Mouse (Mus musculus) neural tube, embryonic 12.5 days (tissue): ENCODE measurements around the gene Phox2a. TPM values are rescaled to one million over a fixed set of nuclear protein-coding genes. Genes with fewer than 3 reads are reported as not detected.

ENCODE experiments used
- ATAC-seq: fragments of 200-750 bp; cut with Nextera tagmentation; 2 replicates; pipeline ENCODE4 v1.8.0; 2017; ENCODE audit warnings: low read depth, mild to moderate bottlenecking, moderate TSS enrichment, moderate library complexity; ENCODE audit not compliant: low FRiP score
- H3K27ac ChIP-seq: fragments of 300-500 bp; sonication (generic); 2 replicates; pipeline ENCODE4 v1.5.1; 2016
- H3K27me3 ChIP-seq: fragments of 300-500 bp; sonication (generic); replicated peaks from 2 replicates; pipeline ENCODE4 v1.6.1; 2016; ENCODE audit warnings: mild to moderate bottlenecking
- H3K36me3 ChIP-seq: fragments of 300-500 bp; sonication (generic); 2 replicates; pipeline ENCODE4 v1.6.1; 2016; ENCODE audit warnings: mild to moderate bottlenecking
- H3K4me1 ChIP-seq: fragments of 300-500 bp; sonication (generic); 2 replicates; pipeline ENCODE4 v1.6.1; 2016
- H3K4me2 ChIP-seq: fragments of 300-500 bp; sonication (generic); replicated peaks from 2 replicates; pipeline ENCODE4 v1.6.1; 2016; ENCODE audit warnings: mild to moderate bottlenecking
- H3K4me3 ChIP-seq: fragments of 300-500 bp; sonication (generic); 2 replicates; pipeline ENCODE4 v1.5.1; 2016
- H3K9ac ChIP-seq: fragments of 300-500 bp; sonication (generic); 2 replicates; pipeline ENCODE4 v1.6.1; 2016; ENCODE audit warnings: mild to moderate bottlenecking
- H3K9me3 ChIP-seq: fragments of 300-500 bp; sonication (generic); 2 replicates; pipeline ENCODE4 v1.6.1; 2016; ENCODE audit warnings: mild to moderate bottlenecking
- WGBS: fragments of 180-500 bp; shearing (Covaris S2); methylation state at CpG from one replicate; pipeline ENCODE4 v1.1.7; 2016; 5-methylcytosine and 5-hydroxymethylcytosine counted together
- polyA plus RNA-seq: library from polyadenylated mRNA; unstranded; fragments of >200 nt; fragmentation: Nextera tagmentation; extraction: Ambion mirVana; gene quantifications from 2 replicates; pipeline ENCODE4 v1.2.1, GENCODE M21; 2016

Gene Phox2a
- polyA plus RNA-seq, 1 experiment from 2014 or later = 1.9 TPM

DNA sequence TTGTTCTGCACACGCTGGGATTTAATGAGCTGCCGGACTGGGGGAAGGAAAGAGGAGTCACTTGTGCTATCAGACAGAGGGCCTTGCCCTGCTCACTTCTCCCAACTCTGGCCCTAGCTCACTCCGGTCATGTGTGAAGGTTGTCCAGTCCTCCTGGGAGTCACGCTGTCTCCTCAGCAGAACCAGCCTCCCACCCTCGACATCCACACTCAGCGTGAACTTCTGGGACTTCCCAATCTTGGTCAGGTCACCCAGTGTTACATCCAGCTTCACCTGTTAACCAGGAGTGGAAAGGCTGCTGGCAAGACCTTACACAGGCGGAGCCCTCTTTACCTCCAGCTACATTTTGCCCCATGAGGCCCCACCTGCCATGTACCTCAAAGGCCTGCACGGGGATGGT lies 13.3 kb downstream of the Phox2a start:
- Histone ChIP-seq H3K27ac (no peak overlapping the region), H3K36me3 (peaks cover 63% of the 10 kb centered on the region), H3K4me3 (no peak overlapping the region), H3K4me1 (peaks cover 23% of the 10 kb centered on the region), H3K9ac (no peak overlapping the region), H3K4me2 (no peak overlapping the region), H3K9me3 (no peaks in the 10 kb centered on the region), H3K27me3 (no peaks in the 10 kb centered on the region)
- ATAC-seq = no peak
- WGBS = 94% methylated on average over 8 of the region's 8 CpGs

DNA sequence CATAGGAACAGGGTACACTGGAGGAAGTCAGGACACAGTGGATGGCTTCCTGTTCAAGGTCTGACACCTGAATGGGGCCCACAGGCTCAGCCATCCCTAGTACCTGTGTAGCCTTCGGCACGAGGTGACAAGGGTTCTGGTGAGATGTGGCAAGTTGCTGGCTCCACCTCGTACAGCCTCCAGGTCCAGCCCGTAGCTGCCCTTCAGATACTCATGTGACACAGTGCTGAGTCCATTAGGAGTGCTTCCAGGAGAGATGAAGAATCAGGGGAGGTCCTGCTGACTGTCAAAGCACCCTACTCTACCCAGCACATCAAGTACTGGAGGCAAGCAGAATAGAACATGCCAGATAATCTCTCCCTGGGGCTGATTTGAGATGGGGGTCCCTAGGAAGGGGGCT lies 14.3 kb downstream of the Phox2a start:
- Histone ChIP-seq H3K9ac (no peak overlapping the region), H3K36me3 (peaks cover 54% of the 10 kb centered on the region), H3K4me1 (peaks cover 30% of the 10 kb centered on the region), H3K4me3 (no peak overlapping the region), H3K27ac (no peak overlapping the region), H3K27me3 (no peaks in the 10 kb centered on the region), H3K9me3 (no peaks in the 10 kb centered on the region), H3K4me2 (no peak overlapping the region)
- no peak for ATAC-seq
- WGBS = 92% methylated on average over 4 of the region's 4 CpGs

DNA sequence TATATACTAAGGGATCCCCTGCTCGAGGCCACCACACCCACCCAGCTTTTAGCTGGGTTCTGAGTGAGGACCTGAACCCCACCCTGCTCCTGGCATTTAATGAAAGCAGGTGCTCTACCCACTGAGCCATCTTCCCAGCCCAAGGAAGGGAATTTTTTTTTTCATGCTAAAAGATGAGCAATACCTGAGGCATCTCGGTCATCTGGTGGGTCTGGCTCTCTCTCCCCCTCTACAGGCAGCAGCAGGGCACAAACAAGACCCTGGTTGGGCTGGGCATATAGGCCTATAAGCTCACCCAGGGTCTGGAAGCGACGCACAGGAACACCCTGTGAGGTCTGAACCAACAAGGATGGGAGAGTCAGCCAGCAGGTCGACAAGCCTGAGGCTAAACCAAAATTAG lies 15.2 kb downstream of the Phox2a start:
- Histone ChIP-seq H3K4me3 (no peak overlapping the region), H3K4me1 (peaks cover 36% of the 10 kb centered on the region), H3K9ac (no peak overlapping the region), H3K9me3 (no peaks in the 10 kb centered on the region), H3K4me2 (no peak overlapping the region), H3K27ac (no peak overlapping the region), H3K27me3 (no peaks in the 10 kb centered on the region), H3K36me3 (peaks cover 44% of the 10 kb centered on the region)
- ATAC-seq = no peak
- 70% methylated on average over 5 of the region's 5 CpGs for WGBS

DNA sequence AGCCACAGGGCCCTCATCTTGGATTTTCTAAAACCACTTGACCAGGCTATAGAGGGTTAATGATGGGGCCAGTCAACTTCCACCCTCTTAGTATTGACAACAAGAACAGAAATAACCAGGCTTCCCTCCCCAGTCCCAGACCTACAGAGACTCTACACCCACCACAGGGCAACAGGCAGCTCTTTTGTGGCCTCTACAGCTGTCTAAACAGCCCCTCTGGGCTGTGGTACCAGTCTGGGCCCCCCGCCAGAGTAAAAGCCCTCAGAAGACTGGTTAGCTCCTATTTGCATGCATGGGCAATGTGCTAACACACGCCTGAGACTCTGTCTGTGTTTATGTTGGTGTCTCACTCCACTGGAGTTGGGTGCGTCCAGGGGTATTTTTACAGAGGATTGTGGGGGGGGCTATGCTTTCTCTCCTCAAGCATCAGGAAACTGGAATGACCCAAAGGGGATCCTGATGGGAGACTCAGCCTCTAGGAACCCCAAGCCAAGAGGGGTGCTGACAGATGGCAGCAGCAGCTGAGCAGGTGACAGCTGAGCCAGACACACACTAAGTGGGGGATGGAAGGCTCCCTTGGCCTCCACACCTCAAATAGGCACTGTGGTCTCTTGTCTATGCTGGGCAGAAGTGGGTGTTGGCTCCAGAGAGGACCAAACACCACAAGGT lies 15.9 kb downstream of the Phox2a start:
- Histone ChIP-seq H3K36me3 (peaks cover 37% of the 10 kb centered on the region), H3K9ac (no peak overlapping the region), H3K4me2 (peak overlapping the region; percentile 93), H3K4me3 (no peak overlapping the region), H3K27ac (no peak overlapping the region), H3K27me3 (no peaks in the 10 kb centered on the region), H3K9me3 (no peaks in the 10 kb centered on the region), H3K4me1 (peaks cover 40% of the 10 kb centered on the region)
- WGBS = 63% methylated on average over 3 of the region's 3 CpGs
- ATAC-seq = no peak

DNA sequence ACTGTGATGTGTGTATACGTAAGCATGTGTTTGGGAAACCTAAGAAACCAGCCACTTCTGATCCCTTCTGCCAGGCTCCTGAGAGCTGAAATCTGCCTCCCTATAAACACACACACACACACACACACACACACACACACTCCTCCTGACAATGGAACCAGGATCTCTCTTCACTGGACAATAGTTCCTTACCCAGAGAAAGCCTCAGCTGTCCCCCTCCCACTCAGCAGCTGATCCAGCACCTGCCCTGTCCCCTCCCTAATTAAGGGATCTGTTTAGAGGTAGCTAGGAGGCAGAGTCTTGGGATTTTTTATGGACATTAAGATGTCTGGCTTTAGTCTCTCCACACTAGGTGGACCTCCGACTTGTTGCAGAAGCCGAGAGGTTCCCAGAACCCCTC lies 16.8 kb downstream of the Phox2a start:
- Histone ChIP-seq H3K36me3 (peaks cover 28% of the 10 kb centered on the region), H3K4me2 (peak overlapping the region; percentile 93), H3K9ac (no peak overlapping the region), H3K4me1 (peaks cover 40% of the 10 kb centered on the region), H3K4me3 (no peak overlapping the region), H3K9me3 (no peaks in the 10 kb centered on the region), H3K27ac (no peak overlapping the region), H3K27me3 (no peaks in the 10 kb centered on the region)
- WGBS = 67% methylated on average over 3 of the region's 3 CpGs
- no peak for ATAC-seq

DNA sequence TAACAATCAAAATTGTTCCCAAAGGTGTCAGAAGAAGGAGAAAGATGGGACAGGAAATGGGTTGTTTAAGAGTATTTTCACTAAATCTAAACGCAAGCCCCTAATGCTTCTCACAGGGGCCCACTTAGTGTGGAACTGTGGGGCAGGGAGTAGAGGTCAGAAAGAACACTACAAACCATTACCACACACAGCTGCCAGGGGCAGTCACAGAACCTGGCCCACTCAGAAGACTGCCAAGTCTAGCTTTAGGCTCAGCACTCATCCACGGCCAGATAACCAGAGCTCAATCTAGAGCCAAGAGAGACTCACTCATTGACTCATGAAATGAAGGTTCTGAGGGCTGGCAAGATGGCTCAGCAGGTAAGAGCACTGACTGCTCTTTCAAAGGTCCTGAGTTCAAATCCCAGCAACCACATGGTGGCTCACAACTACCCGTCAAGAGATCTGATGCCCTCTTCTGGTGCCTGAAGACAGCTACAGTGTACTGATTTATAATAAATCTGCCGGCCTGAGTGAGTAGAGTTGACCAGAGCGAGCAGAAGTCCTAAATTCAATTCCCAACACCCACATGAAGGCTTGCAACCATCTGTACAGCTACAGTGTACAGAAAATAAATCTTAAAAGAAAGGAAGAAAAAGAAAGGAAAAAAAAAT lies 17.5 kb downstream of the Phox2a start:
- Histone ChIP-seq H3K9me3 (no peaks in the 10 kb centered on the region), H3K27me3 (no peaks in the 10 kb centered on the region), H3K4me2 (peak overlapping the region; percentile 93), H3K36me3 (peaks cover 22% of the 10 kb centered on the region), H3K27ac (no peak overlapping the region), H3K4me3 (peak overlapping the region; percentile 76), H3K4me1 (peaks cover 40% of the 10 kb centered on the region), H3K9ac (peak overlapping the region; percentile 94)
- WGBS = 43% methylated on average over 5 of the region's 5 CpGs
- no peak for ATAC-seq

DNA sequence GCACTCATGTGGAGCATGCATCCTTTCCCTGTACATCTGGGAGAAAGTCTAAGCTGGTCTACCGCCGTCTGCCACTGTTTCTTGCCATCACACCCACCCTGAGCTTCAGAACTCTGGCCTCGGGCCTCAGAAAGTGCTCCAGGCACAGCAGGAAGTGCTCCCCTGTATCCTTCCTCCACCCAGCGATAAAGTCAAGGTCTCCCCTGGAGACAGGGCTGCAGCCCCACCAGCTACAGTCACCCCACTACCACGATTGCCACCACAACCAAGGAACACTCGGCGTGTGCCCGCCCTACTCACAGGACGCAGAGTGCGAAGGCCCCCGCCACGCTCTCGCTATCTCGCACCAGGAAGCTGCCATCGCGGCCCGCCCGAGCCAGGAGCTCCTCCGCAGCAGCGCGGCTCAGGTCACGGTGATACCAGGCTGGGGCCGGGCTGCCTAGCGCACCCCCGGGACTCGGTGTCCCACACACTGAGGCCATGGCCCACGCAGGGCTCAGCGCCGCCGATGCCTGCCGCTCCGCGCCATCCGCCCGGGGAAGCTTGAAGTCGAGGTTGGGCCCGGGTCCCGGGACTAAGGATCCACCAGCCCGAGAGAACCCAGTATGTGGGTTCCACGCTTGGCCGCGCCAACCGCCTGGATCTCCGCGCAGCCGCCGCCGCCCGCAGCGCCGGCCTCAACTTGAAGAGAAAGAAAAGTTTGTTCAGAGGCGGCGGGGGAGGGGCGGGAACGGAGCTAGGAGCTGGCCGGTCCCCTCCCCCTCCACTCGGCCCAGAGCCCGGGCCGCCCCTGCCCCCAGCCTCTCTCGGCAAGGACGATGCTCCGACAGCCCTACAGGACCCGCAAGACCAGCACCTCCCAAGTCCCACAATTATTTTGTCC lies 18.4 kb downstream of the Phox2a start:
- Histone ChIP-seq H3K9me3 (no peaks in the 10 kb centered on the region), H3K36me3 (peaks cover 12% of the 10 kb centered on the region), H3K27ac (peak overlapping the region; percentile 64), H3K4me1 (peaks cover 40% of the 10 kb centered on the region), H3K4me2 (peak overlapping the region; percentile 93), H3K4me3 (peak overlapping the region; percentile 76), H3K9ac (peak overlapping the region; percentile 94), H3K27me3 (no peaks in the 10 kb centered on the region)
- peak; percentile 75 for ATAC-seq
- WGBS = under 1% methylated on average over 63 of the region's 63 CpGs

DNA sequence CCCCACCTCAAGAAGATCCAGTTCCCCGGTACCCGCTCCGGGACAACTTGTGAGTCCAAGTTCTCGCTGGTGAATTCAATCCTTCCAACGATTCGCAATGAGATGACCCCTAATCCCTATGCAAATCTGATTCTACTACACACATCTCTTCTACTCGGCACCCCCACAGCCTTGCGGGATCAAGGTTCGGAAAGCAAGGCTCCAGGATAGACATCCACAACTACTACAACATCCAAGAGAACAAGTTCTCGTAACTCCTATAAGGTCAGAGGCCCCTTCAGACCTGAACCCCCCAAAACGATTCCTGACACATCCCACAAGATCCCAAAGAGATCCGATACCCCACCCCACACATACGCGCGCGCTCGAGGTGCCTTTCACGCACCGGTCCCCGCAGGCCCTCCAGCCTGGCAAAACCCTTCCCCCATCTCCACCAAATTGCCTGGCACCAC lies 19.1 kb downstream of the Phox2a start:
- Histone ChIP-seq H3K4me1 (peaks cover 40% of the 10 kb centered on the region), H3K27ac (peak overlapping the region; percentile 64; the same call in 1 of the 2 replicates), H3K27me3 (no peaks in the 10 kb centered on the region), H3K4me3 (peak overlapping the region; percentile 76), H3K9me3 (no peaks in the 10 kb centered on the region), H3K9ac (peak overlapping the region; percentile 94), H3K36me3 (peaks cover 6% of the 10 kb centered on the region), H3K4me2 (peak overlapping the region; percentile 93)
- no peak; the same call in 1 of the 2 replicates for ATAC-seq
- under 1% methylated on average over 20 of the region's 20 CpGs for whole genome bisulfite sequencing

DNA sequence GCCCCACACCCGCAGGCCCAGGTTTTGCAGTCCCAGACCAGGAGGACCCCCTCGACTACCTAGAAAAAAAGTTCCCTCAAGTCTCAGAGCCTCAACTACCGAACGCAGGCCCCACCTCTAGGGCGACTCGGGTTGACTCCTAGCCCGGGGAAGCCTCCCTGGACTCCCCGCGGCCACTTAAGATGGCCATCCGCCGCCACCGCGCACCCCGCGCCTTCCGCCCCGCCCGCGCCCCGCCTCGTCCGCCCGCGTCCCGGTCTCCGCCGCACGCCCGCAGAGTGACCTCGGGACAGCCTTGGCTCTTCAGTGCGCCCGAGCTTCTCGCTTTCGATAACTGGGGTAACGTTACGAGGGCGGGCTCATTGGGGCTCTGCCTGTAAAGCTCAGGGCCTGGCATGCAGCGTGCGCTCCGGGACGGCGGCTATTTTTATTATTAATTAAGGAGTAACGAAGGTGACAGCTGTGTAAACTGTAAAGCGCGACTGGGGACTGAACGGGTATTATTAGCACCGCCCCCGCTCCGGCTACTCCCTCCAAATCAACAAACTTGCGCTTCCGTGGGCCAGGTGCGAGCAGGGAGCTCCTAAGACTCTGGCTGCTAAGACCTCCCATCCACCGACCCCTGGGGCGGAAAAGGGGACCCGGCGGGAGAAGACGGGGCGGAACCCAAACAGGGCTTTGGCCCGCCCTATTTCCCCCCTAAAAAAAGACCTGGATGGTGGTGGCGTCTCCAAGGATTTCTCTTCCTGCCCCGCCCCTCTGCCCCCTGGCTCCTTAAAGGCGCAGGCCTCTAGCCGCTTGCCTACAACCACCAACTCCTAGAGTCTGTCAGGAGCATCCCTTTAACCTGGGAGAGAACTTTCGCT lies 19.7 kb downstream of the Phox2a start, which contains the start of gene Inppl1:
Gene Inppl1 (minus strand): TSS at position 624 of the 866 bp plus-strand sequence.
- Histone ChIP-seq H3K9ac (peak within 1 kb of the TSS; percentile 94), H3K27ac (peak within 1 kb of the TSS; percentile 64), H3K9me3 (no peaks in the 10 kb centered on the region), H3K27me3 (no peaks in the 10 kb centered on the region), H3K4me3 (peak within 1 kb of the TSS; percentile 76), H3K36me3 (no peaks in the 10 kb centered on the region), H3K4me1 (peaks cover 40% of the 10 kb centered on the region), H3K4me2 (peak within 1 kb of the TSS; percentile 93)
- ATAC-seq = peak; percentile 61
- WGBS = under 1% methylated on average over 64 of the region's 64 CpGs

DNA sequence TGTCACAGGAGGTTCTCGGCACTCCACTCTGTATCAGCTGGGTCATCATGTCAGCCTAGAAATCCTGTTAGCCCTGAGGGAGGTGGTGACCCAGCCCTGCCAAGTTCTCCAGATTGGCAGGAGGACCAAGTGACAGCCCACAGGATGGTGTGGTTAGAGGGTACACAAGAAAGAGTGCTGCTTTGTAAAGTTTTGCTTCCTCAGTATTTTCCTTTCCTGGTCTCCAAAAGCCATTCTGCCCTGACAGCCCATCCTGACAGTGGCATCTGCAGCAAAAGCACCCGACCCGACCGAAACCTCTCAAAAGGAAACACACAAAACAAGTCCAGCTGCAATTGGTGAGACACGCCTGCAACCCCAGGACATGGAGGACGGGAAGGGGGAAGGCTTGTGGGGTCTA lies 26.1 kb downstream of the Phox2a start:
- H3K4me2 ChIP-seq = no peak overlapping the region
- no peaks in the 10 kb centered on the region for H3K9me3 ChIP-seq
- no peak for ATAC-seq
- no peak overlapping the region for H3K9ac ChIP-seq
- no peak overlapping the region for H3K27ac ChIP-seq
- H3K4me3 ChIP-seq = no peak overlapping the region
- no peaks in the 10 kb centered on the region for H3K4me1 ChIP-seq
- no peaks in the 10 kb centered on the region for H3K36me3 ChIP-seq
- no peaks in the 10 kb centered on the region for H3K27me3 ChIP-seq
- WGBS = 72% methylated on average over 6 of the region's 6 CpGs

DNA sequence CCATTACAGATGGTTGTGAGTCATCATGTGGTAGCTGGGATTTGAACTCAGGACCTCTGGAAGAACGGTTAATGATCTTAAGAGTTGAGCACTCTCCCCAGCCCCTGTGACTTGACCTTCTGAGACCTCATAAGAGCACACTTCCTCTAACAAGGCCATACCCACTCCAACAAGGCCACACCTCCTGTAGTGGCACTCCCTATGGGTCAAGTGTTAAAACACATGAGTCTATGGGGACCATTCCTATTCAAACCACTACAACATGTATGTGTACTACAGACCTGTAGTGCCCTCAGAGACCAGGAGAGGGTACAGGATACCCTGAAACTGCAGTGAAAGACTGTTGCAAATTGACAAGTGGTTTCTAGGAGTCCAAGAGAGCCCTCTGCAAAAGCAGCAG lies 29.8 kb downstream of the Phox2a start:
- Histone ChIP-seq H3K9me3 (no peaks in the 10 kb centered on the region), H3K4me2 (no peak overlapping the region), H3K4me1 (no peaks in the 10 kb centered on the region), H3K4me3 (no peak overlapping the region), H3K9ac (no peak overlapping the region), H3K36me3 (no peaks in the 10 kb centered on the region), H3K27me3 (no peaks in the 10 kb centered on the region), H3K27ac (no peak overlapping the region)
- no peak for ATAC-seq
- 100% methylated on average over 1 of the region's 1 CpGs for WGBS
